Mouse (Mus musculus) cerebellum, adult 9-10 months (tissue): ENCODE measurements at regions not wholly inside any gene's neighbourhood (a gene's known extent, or its start where the extent isn't known, plus 50 kb on each side); places are given as distances from the start of the nearest gene placed in this dataset.

Experiments used
- DNase-seq: peaks from one replicate; pipeline ENCODE4 v3.0.0; 2022

- peak; percentile 73 for DNase-seq
Measured at GRCm38 (mm10) chr7:37343021-37343593, 430.3 kb downstream of the Zfp536 start.

GRCm38 (mm10) chr7:37343691-37344233, 429.7 kb downstream of the Zfp536 start:
- DNase-seq, result peak; percentile 63

- DNase-seq, result peak; percentile 90
Measured at GRCm38 (mm10) chr7:37346041-37346440, 427.4 kb downstream of the Zfp536 start.

- DNase-seq, result peak; percentile 91
Measured at GRCm38 (mm10) chr7:37357647-37358395, 415.6 kb downstream of the Zfp536 start.

- DNase-seq, result no peak
Measured at GRCm38 (mm10) chr7:37358492-37358891, 414.9 kb downstream of the Zfp536 start.

GRCm38 (mm10) chr7:37359473-37359872, 414.0 kb downstream of the Zfp536 start:
- no peak for DNase-seq

GRCm38 (mm10) chr7:37360171-37360570, 413.3 kb downstream of the Zfp536 start:
- DNase-seq, result peak; percentile 60

- no peak for DNase-seq
Measured at GRCm38 (mm10) chr7:37361802-37362441, 411.5 kb downstream of the Zfp536 start.

- DNase-seq, result no peak
Measured at GRCm38 (mm10) chr7:37362879-37363278, 410.6 kb downstream of the Zfp536 start.

GRCm38 (mm10) chr7:37363629-37364175, 409.7 kb downstream of the Zfp536 start:
- DNase-seq, result no peak

GRCm38 (mm10) chr7:37364221-37364620, 409.2 kb downstream of the Zfp536 start:
- no peak for DNase-seq

GRCm38 (mm10) chr7:37366006-37366405, 407.4 kb downstream of the Zfp536 start:
- DNase-seq, result no peak

GRCm38 (mm10) chr7:37369698-37370097, 403.7 kb downstream of the Zfp536 start:
- no peak for DNase-seq

- peak; percentile 95 for DNase-seq
Measured at GRCm38 (mm10) chr7:37373864-37374263, 399.6 kb downstream of the Zfp536 start.

GRCm38 (mm10) chr7:37375044-37375443, 398.4 kb downstream of the Zfp536 start:
- no peak for DNase-seq

GRCm38 (mm10) chr7:37375591-37375990, 397.9 kb downstream of the Zfp536 start:
- no peak for DNase-seq

GRCm38 (mm10) chr7:37376207-37376606, 397.2 kb downstream of the Zfp536 start:
- no peak for DNase-seq

- no peak for DNase-seq
Measured at GRCm38 (mm10) chr7:37377889-37378521, 395.4 kb downstream of the Zfp536 start.

GRCm38 (mm10) chr7:37387871-37388270, 385.6 kb downstream of the Zfp536 start:
- peak; percentile 73 for DNase-seq

- DNase-seq, result peak; percentile 86
Measured at GRCm38 (mm10) chr7:37388843-37389702, 384.4 kb downstream of the Zfp536 start.

- peak; percentile 71 for DNase-seq
Measured at GRCm38 (mm10) chr7:37389703-37390087, 383.7 kb downstream of the Zfp536 start.

GRCm38 (mm10) chr7:37390271-37390670, 383.2 kb downstream of the Zfp536 start:
- no peak for DNase-seq
